Mouse (Mus musculus) midbrain, embryonic 11.5 days (tissue): Measurements from ENCODE around the gene Snai1. TPM values are rescaled to one million over a fixed set of nuclear protein-coding genes. Genes with fewer than 3 reads are reported as not detected.

ENCODE experiments used
- ATAC-seq: fragments of 200-750 bp; cut with Nextera tagmentation; 2 replicates; pipeline ENCODE4 v1.8.0; 2017; ENCODE audit warnings: moderate TSS enrichment, moderate library complexity; ENCODE audit not compliant: low FRiP score
- DNase-seq: peaks from one replicate; pipeline ENCODE4 v3.0.0; 2015; ENCODE audit warnings: low spot score; ENCODE audit errors: missing footprints
- H3K27ac ChIP-seq: fragments of 300-500 bp; sonication (generic); 2 replicates; pipeline ENCODE4 v1.5.1; 2014; ENCODE audit warnings: low read depth, low read length
- H3K27me3 ChIP-seq: fragments of 300-500 bp; sonication (generic); 2 replicates; pipeline ENCODE4 v1.6.1; 2014; ENCODE audit warnings: mild to moderate bottlenecking, low read length, moderate library complexity, mixed read lengths; ENCODE audit not compliant: control insufficient read depth, insufficient read depth
- H3K36me3 ChIP-seq: fragments of 300-500 bp; sonication (generic); 2 replicates; pipeline ENCODE4 v1.6.1; 2014; ENCODE audit warnings: mild to moderate bottlenecking, low read length, moderate library complexity, mixed read lengths; ENCODE audit not compliant: control insufficient read depth, insufficient read depth
- H3K4me1 ChIP-seq: fragments of 300-500 bp; sonication (generic); 2 replicates; pipeline ENCODE4 v1.6.1; 2014; ENCODE audit warnings: low read length; ENCODE audit not compliant: control insufficient read depth, insufficient read depth
- H3K4me2 ChIP-seq: fragments of 300-500 bp; sonication (generic); 2 replicates; pipeline ENCODE4 v1.6.1; 2014; ENCODE audit warnings: mild to moderate bottlenecking, moderate library complexity
- H3K4me3 ChIP-seq: fragments of 300-500 bp; sonication (generic); 2 replicates; pipeline ENCODE4 v1.5.1; 2014; ENCODE audit warnings: low read depth, low read length
- H3K9ac ChIP-seq: fragments of 300-500 bp; sonication (generic); 2 replicates; pipeline ENCODE4 v1.6.1; 2014; ENCODE audit warnings: low read length
- H3K9me3 ChIP-seq: fragments of 300-500 bp; sonication (generic); 2 replicates; pipeline ENCODE4 v1.6.1; 2016; ENCODE audit warnings: low read length; ENCODE audit not compliant: control insufficient read depth
- WGBS: fragments of 180-500 bp; shearing (Covaris S2); extraction: QIAGEN DNeasy Blood & Tissue Kit; methylation state at CpG from one replicate; pipeline ENCODE4 v1.1.7; 2014; 5-methylcytosine and 5-hydroxymethylcytosine counted together
- polyA plus RNA-seq: library from polyadenylated mRNA; unstranded; fragments of >200 nt; fragmentation: Nextera tagmentation; extraction: Ambion mirVana; gene quantifications from 2 replicates; pipeline ENCODE4 v1.2.1, GENCODE M21; 2014

The Snai1 gene
- polyA plus RNA-seq, 1 experiment from 2014 or later = 20.8 TPM

GRCm38 (mm10) chr2:167570815-167571214 is 32.8 kb downstream of the Snai1 start:
- no peak overlapping the region for H3K4me2 ChIP-seq
- no peak overlapping the region for H3K27ac ChIP-seq
- no peaks in the 10 kb centered on the region for H3K27me3 ChIP-seq
- no peak overlapping the region for H3K9ac ChIP-seq
- H3K9me3 ChIP-seq = no peaks in the 10 kb centered on the region
- DNase-seq = no peak
- WGBS = 88% methylated on average over 6 of the region's 6 CpGs
- no peaks in the 10 kb centered on the region for H3K4me1 ChIP-seq
- no peaks in the 10 kb centered on the region for H3K36me3 ChIP-seq
- ATAC-seq = no peak
- no peak overlapping the region for H3K4me3 ChIP-seq

DNA sequence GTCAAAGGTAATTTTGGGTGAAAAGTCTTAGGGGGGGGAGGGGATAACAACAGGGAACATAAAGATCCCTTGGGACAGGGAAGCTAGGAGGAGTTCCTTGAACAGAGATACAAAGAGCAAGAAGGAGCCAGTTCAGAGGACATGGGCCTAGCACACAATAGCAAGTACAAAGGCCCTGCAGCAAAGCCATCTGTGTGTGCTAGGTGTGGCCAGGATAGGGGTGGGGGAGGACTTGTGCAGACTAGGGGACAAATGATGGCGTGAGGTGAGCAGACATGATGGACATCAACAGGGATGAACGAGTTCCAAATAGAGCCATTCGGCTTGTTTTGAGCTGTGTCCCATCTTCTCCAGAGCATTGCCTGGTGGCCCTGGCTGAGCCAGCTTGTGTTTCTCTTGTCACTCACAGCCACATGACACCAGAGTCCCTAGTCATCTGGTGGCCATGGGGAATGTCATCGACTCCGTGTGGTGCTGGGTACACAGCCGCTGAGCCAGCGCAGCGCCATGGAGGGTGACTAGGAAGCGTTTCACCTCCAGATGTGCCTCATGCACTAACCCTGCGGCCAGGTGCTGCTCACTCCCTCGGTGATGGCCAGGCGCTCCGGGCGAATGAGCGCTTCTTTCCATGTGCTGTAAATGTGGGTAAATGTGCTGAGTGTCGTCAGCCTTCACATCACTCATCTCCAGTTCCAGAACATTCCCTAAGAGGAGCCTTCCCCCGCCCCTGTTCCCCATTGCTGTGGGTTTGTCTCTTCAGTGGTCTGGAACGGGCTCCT is 33.6 kb downstream of the Snai1 start:
- Histone ChIP-seq H3K27ac (no peak overlapping the region), H3K9me3 (no peaks in the 10 kb centered on the region), H3K36me3 (no peaks in the 10 kb centered on the region), H3K4me1 (no peaks in the 10 kb centered on the region), H3K4me3 (no peak overlapping the region), H3K9ac (no peak overlapping the region), H3K4me2 (no peak overlapping the region), H3K27me3 (no peaks in the 10 kb centered on the region)
- no peak for ATAC-seq
- 88% methylated on average over 18 of the region's 18 CpGs for WGBS
- DNase-seq = no peak

DNA sequence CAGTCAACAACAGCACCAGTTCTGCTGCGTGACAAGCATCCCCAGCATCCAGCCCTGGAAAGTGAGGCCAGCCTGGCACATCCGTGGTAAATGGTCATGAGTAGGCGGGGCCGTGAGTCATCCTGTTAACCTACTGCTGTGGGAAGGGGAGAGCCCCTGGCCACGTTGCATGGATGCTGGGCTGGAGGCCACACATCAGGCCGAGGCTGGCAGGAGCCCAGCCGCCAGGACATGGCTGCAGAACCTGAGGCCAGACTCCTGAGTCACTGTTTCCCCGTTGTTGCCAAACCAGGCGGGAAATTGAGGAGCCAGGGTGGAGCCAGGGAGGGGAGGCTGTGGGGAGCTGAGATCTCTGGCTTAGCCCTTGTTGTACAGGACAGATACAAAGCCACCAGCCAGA is 36.8 kb downstream of the Snai1 start:
- Histone ChIP-seq H3K9me3 (no peaks in the 10 kb centered on the region), H3K9ac (no peak overlapping the region), H3K4me2 (no peak overlapping the region), H3K36me3 (no peaks in the 10 kb centered on the region), H3K27me3 (no peaks in the 10 kb centered on the region), H3K4me3 (no peak overlapping the region), H3K4me1 (no peaks in the 10 kb centered on the region; the same call in 1 of the 2 replicates), H3K27ac (no peak overlapping the region)
- ATAC-seq = no peak
- WGBS = 68% methylated on average over 9 of the region's 9 CpGs
- no peak for DNase-seq

GRCm38 (mm10) chr2:167575581-167575980 is 37.6 kb downstream of the Snai1 start:
- H3K4me1 ChIP-seq = no peaks in the 10 kb centered on the region; the same call in 1 of the 2 replicates
- H3K36me3 ChIP-seq = no peaks in the 10 kb centered on the region
- no peak overlapping the region for H3K4me3 ChIP-seq
- 89% methylated on average over 7 of the region's 7 CpGs for WGBS
- ATAC-seq = no peak
- H3K27me3 ChIP-seq = no peaks in the 10 kb centered on the region
- no peak overlapping the region for H3K27ac ChIP-seq
- H3K9ac ChIP-seq = no peak overlapping the region
- H3K9me3 ChIP-seq = no peaks in the 10 kb centered on the region
- no peak overlapping the region for H3K4me2 ChIP-seq
- no peak for DNase-seq

DNA sequence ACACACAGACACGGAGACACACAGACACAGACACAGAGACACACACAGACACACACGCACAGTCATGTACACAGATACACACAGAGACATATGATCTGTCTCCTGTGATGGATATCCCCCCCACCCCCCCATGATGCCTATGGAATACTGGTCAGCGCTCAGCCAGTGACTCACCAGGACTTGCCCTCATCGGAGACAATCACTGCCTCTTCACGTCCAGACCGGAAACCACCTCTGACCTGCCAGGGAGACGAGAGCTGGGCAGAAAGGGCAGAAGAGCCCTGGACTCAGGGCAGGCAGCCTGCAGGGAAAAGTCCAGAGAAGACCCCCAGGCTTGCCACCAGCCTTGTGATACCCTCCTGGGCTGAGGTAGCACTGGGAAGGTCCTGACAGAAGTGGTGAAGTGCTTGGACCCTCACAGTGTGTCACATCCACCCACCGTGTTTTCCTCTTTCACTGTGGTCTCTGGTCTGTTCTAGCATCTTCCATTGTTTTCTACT is 38.2 kb downstream of the Snai1 start:
- Histone ChIP-seq H3K27me3 (no peaks in the 10 kb centered on the region), H3K4me2 (no peak overlapping the region), H3K4me3 (no peak overlapping the region), H3K9me3 (no peaks in the 10 kb centered on the region), H3K4me1 (no peaks in the 10 kb centered on the region; the same call in 1 of the 2 replicates), H3K9ac (no peak overlapping the region), H3K27ac (no peak overlapping the region), H3K36me3 (no peaks in the 10 kb centered on the region)
- 87% methylated on average over 8 of the region's 8 CpGs for WGBS
- ATAC-seq (no peak), DNase-seq (no peak)

GRCm38 (mm10) chr2:167577186-167577785 is 39.3 kb downstream of the Snai1 start:
- H3K4me1 ChIP-seq = no peaks in the 10 kb centered on the region; the same call in 1 of the 2 replicates
- H3K4me3 ChIP-seq = no peak overlapping the region
- H3K9me3 ChIP-seq = no peaks in the 10 kb centered on the region
- H3K4me2 ChIP-seq = no peak overlapping the region
- no peak overlapping the region for H3K27ac ChIP-seq
- DNase-seq (no peak), ATAC-seq (no peak)
- H3K36me3 ChIP-seq = no peaks in the 10 kb centered on the region
- H3K9ac ChIP-seq = no peak overlapping the region
- whole genome bisulfite sequencing = 67% methylated on average over 9 of the region's 9 CpGs
- H3K27me3 ChIP-seq = no peaks in the 10 kb centered on the region

DNA sequence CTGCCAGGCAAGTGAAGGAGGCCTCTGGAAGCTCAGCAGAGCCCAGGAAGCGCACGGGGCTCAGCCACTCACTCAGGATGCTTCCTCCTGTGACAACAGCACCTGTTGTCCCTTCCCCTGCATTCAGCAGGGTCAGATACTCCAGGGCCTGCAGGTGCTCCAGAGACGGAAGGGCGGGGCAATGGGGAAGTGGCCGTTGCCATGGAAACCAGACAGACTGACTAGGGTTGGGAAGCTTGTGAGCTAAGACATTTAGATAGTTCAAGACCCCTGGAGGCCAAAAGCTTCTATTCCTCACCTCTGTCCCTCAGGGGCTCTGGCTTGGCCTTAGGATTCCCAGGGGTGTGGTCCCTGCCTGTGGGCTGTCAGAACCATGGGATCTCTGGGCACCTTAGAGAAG is 40.5 kb downstream of the Snai1 start:
- Histone ChIP-seq H3K9me3 (no peaks in the 10 kb centered on the region), H3K27ac (no peak overlapping the region), H3K9ac (no peak overlapping the region), H3K27me3 (no peaks in the 10 kb centered on the region), H3K4me1 (peaks cover 3% of the 10 kb centered on the region; the same call in 1 of the 2 replicates), H3K36me3 (no peaks in the 10 kb centered on the region), H3K4me2 (no peak overlapping the region), H3K4me3 (no peak overlapping the region)
- no peak for DNase-seq
- WGBS = 44% methylated on average over 5 of the region's 5 CpGs
- ATAC-seq = no peak

DNA sequence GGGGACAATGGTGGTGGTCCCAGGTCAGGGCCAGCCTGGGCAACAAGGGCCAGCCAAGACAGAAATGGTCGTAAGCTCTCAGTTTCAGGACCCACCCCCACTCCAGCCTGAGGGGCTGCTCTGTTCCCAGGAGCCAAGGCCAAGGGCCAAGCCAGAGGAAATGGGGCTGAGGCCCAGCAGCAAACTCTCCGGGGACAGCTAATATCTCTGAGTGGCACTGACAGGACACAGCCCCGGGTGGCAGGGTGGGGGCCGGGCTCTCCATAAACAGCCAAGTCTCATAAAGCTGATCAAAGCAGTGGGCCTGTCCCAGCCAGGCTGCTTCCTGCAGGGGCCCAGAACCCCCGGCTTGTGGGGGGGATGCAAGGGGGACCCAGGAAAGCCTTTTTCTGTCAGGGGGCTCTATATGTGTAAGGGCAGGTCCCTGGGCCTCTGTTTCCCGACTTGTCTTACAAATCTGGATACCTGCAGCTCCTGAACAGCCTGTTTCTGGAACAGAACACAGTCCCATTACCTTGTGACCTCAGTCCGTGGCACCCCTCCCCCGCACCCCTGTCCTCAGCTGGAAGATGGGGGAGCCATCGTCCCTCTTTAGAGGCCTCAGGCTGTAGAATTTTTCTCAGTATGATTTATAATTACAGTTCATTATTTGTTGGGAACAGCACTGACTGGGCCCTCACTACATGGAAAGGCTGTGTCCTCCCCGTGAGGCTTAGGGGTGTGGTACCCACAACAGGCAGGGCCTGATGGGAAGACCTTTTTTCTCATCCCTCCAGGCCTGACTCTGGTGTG is 45.4 kb downstream of the Snai1 start:
- Histone ChIP-seq H3K9ac (peak overlapping the region; percentile 27; the same call in 1 of the 2 replicates), H3K36me3 (no peaks in the 10 kb centered on the region), H3K9me3 (no peaks in the 10 kb centered on the region), H3K4me2 (no peak overlapping the region), H3K4me1 (peaks cover 5% of the 10 kb centered on the region; the same call in 1 of the 2 replicates), H3K4me3 (no peak overlapping the region), H3K27me3 (no peaks in the 10 kb centered on the region), H3K27ac (no peak overlapping the region)
- ATAC-seq = no peak
- DNase-seq = no peak
- WGBS = 57% methylated on average over 10 of the region's 10 CpGs
